Mouse (Mus musculus): ENCODE results near the gene Tprgl. TPM values are rescaled to one million over a fixed set of nuclear protein-coding genes. Genes with fewer than 3 reads are reported as not detected.

Tprgl gene
- 100 to 1,000 TPM; 156 to 182 TPM for total RNA-seq (2021)

DNA sequence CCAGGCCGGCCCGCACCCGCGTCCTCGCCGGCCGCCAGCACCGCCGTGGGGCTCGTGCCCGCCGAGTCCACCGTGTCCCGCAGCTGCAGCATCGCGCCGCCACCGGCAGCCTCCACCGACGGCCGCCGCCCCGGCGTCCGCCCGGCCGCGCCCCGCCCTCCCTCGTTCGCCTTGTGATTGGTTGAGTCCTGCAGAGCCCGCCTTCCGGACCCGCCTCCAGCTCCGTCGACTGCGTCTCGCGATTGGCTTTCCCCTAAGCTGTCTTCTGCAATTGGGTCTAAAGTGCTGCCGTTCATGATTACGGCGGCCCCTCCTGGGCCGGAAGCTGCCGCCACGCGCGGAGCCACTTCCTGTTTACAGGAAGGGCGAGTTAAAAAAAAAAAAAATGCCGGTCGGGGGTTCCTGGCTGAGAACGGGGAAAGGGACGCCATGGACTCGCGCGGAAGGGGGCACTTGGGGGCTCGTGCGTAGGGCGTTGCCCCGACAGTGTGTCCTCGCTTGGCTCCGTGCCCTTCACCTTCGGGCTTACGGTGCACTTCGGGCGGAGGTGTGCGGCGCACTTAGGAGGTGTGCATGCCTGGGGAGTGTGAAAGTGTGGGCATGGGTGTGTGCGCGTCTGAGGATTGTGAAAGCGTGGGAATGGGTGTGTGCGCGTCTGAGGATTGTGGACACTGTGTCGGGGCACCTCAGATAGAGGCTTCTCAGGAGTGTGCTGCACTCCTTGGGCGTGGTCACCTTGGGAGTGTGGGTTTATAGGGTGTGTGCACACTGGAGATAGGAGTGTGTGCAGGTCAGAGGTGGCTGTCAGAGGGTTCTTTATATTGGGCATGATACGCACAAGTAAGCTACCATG, at the start of gene Tprgl:
Tprgl (minus strand) TSS at position 129 of the 853 bp plus-strand sequence.
- DNase-seq (ENCODE audit: low spot score in 2 of 2) = peak; percentile 95 to 96
- intact Hi-C loops (cut with DNase I) = loop anchor here (2.0 to 10.0 kb wide), 3 partner anchors 18 to 664 kb away; partner anchors contain the start of gene Wrap73

DNA sequence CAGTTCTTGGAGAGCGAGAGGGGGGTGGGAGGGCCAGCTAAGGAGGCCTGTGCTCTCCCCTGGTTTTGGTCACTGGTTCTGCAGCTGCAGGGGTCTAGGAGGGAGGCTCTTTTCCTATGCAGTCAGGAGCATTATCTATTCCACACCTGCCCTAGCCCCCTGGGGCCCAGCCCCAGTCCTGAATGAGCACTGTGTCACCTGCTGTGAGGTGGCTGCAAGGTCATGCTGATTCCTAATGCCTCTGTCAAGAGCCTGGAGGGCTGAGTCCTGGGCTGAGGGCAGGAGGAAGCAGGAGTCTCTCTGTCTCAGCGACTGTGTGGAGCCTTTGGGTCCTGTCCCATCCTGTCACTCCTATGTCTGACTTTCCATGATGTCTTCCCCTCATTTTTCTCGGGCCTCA, 49.4 kb upstream of the Tprgl start:
- no peak for DNase-seq (ENCODE audit: low spot score in 2 of 2)

DNA sequence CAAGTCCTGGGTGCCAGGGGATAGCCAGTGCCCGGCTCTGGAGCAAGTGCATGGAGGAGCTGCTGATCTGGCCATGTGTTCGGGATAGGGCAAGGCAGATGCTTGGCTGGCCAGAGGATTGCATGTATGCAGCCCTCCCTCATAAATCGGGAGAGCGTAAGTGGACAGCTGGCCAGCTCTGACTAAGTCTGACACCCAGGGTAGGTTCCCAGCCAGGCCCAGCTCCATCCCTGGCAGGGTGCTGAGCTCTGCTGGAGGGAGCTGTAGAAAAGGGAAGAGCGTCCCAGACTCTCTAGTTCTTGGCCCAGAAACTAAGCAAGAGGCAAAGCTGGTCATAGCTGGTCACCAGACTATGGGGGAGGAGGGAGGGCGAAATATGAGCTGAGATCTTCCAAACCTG, 48.6 kb upstream of the Tprgl start:
- intact Hi-C loops (cut with DNase I) = loop anchor here (5.0 kb wide), 1 partner anchor 142 kb away; no protein-coding TSS in a partner anchor

More for the DNA sequence above, 49.4 kb upstream of the Tprgl start:
- intact Hi-C loops (cut with DNase I) = loop anchor here (5.0 kb wide), 1 partner anchor 143 kb away; no protein-coding TSS in a partner anchor

DNA sequence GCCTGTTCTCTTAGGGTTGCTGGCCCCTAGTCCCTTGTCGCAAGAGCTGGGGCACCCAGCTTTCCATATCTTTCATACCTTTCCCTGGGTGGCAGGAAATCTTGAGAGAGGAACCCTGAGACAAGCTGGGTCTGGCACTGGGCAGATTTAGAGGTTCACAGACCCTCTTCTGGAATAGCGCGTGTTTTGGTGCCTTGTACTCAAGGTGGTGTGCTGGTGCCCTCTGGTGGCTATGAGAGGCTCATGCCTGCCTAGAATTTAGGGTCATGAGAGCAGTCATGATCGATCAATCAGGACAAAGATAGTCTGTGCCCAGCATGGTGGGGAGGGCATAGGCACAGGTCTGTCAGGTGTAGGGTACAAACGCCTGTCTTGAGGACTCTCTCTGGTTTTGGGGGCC, 46.8 kb upstream of the Tprgl start:
- peak; percentile 19 to 43 for DNase-seq (ENCODE audit: low spot score in 2 of 2)
- intact Hi-C loops (cut with DNase I) = loop anchor here (1.0 to 5.0 kb wide), 2 partner anchors 44 to 140 kb away; no protein-coding TSS in a partner anchor

More for the DNA sequence above, 48.6 kb upstream of the Tprgl start:
- DNase-seq (ENCODE audit: low spot score in 2 of 2) = no peak

DNA sequence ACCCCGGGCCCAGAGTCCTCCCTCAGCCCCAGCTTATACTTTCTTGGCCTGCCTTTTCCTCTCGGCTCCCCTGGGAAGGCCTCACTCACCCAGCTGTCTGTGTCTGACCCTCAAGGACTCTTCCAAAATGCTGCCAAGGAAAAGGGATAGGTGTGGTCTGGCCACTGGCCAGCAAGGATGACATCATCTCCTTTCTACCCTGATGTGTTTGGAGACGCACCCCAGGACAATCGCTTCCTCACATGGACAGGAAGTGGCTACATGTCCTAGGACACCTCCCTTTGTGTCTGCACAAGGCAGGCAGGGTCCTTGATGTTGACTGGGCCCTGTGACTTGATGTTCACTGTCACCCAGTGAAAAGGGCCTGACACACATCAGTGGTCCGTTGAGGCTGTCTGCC, 44.9 kb upstream of the Tprgl start:
- intact Hi-C loops (cut with DNase I) = loop anchor here (5.0 kb wide), 1 partner anchor 138 kb away; no protein-coding TSS in a partner anchor
- DNase-seq (ENCODE audit: low spot score in 2 of 2) = no peak

DNA sequence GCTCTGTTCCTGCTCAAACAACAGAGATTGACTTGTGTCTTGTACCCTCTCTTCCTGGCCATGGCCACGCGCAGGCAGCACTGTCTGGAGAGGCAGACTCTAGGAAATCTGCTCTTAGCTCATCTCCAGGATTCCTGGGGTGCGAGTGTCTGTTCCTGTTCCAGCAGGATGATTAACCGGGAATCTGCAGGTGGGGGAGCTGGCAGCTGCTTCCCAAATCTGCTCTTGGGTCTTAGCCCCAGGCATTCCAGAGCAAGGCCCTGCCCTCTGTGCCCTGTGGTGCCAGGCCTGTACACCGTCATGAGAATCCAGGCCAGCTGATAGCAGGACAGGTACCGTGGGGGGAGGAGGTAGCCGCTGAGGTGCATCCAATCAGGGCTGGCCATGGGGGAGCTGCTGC, 44.1 kb upstream of the Tprgl start:
- intact Hi-C loops (cut with DNase I) = no loop called here
- DNase-seq (ENCODE audit: low spot score in 2 of 2) = no peak

DNA sequence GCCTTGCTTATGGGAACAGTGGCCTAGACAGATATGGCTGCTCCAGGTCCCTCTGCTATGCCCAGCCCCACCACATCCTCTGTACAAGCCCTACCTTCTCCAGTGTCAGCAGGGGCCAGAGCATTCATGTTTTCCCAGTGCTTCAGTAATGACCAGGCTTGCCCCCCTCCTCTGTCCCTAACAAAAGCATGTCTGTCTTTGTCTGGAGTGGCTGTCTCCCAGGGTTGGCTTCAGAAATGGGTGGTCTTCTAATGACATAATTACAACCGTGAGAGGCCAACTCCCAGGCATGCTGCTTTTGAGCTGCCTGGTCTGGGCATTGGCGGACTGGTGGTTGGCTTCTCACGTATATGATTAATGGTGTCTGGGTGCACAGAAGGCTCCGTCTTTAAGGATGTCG, 41.0 kb upstream of the Tprgl start:
- no peak for DNase-seq (ENCODE audit: low spot score in 2 of 2)
- intact Hi-C loops (cut with DNase I) = no loop called here

DNA sequence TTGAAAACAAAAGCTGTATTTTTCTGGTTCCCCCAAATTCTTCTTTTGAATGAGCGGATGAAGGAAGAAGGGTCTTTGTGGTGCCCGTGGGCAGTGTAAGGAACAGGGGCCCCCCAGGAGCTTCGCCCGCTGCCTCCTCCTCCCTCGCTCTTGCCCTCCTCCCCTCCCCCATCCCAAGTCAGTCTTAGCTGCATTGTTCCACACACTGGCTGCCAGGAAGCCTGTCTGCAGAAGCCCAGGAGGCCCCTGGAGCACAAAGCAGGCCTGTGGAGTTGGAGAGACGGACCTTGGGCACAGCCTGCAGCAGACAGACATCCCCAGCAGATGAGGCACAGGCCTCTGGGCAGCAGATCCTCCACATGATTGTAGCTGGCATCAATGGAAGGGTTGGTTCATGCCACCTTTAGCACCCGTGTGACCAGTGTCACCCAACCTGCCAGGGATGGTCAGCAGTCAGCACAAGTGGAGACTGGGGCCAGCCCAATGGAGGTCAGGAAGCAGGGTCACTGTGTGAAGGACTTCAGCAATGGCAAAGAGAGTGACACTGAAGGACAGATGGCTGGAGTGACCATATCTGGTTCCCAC, 38.0 kb upstream of the Tprgl start:
- no peak for DNase-seq (ENCODE audit: low spot score in 2 of 2)
- intact Hi-C loops (cut with DNase I) = no loop called here

DNA sequence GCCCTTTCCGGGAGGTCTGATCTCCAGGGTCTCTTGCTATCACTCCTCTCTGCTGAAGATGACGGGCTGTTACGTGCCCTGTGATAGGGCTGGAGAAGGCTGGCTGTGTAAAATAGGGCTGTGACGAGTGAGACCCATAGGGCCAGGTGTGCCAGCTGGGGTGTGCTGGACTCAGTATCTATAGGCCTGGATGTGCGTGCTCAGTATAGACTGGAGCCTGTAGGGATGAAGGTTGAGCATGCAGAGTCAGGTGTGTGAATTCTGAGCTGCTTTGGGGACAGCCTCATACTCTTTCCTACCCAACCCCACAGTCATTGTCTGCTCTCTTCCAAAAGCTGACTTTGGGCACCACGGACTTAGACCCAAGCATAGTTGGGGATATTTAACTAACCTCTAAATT, 37.5 kb upstream of the Tprgl start:
- intact Hi-C loops (cut with DNase I) = no loop called here
- no peak for DNase-seq (ENCODE audit: low spot score in 2 of 2)

DNA sequence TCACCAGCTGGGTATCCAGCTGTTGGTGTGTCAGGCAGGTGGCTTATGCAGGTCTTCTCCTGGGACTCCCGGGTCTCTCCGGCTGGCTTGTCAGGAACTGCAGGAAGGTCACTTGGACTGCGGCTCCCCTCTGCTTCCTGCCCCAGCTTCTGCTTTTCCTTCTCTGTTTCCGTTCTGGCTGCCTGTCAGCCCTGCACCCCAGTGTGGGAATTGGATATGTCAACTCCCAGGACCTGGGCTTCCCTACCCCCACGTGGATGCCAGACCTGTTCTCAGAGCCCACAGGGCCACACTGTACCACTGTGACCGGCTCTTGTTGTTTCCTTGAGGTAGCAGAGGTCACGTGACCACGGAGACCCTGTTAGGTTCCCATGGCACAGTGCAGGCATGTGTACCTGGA, 28.5 kb upstream of the Tprgl start:
- intact Hi-C loops (cut with DNase I) = no loop called here
- DNase-seq (ENCODE audit: low spot score in 2 of 2) = no peak

DNA sequence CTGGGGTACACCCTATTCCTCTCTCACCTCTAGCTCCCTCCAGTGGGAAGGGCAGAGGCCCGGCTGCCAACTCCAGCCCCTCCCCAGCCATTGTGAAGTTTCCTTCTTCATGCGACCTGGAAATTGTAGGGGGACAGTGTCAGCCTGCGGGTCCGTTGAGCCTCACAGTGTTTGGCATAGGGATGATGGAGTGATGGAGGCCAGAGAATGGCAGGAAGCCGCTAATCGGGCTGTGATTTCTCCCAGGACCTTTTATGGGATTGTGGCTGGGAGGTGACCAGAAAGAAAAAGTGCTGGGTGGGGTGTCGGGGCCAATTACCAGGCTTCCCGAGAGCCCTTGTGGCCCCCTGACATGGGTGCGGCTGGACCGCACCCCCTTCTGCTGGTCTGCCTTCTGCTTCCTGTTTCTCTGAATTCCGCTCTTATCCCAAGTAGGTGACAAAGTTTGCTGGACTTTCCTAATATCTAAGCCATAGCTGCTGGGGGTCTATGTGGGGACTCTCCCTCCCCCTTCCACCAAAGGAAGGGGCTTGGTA, 25.6 kb upstream of the Tprgl start:
- DNase-seq (ENCODE audit: low spot score in 2 of 2) = no peak
- intact Hi-C loops (cut with DNase I) = no loop called here

DNA sequence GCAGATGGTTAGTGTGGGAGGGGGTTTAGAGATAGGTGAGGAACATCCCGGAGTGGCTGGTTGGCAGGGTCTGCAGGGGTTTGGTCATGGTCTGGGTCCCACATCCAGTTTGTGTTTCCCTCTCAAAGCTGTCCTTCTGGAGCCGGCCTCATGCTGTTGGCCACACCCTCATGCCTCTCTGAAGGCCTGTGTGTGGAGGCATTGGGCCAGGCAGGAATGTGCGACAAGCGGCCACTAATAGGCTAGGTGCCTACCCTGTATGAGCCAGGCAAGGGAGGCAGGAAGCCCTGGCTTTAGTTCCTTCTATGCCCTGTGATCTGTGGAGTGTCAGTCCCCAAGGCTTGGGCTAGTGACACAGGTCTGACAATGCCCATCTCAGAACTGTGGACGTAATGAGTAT, 24.5 kb upstream of the Tprgl start:
- intact Hi-C loops (cut with DNase I) = no loop called here

DNA sequence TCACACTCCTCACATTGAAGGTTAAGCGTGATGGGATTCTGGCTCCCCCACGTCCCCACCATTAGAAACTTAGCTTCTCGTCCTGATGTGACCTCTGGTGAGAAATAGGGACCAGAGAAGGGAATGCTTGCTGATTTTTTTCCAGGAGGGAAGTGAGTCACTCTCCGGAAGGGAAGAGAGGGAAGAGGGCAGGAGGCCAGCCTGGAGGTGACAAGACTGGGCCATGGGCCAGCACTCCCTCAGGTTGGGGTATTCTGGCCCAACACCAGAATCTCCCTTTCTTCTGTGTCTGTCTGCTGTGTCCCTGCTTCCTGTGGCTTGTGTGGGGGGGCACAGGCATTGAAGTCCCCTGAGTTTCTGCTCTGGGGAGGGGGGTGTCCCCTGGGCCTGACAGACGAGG, 23.1 kb upstream of the Tprgl start:
- DNase-seq (ENCODE audit: low spot score in 2 of 2) = no peak
- intact Hi-C loops (cut with DNase I) = no loop called here

More for the DNA sequence above, 24.5 kb upstream of the Tprgl start:
- no peak for DNase-seq (ENCODE audit: low spot score in 2 of 2)

DNA sequence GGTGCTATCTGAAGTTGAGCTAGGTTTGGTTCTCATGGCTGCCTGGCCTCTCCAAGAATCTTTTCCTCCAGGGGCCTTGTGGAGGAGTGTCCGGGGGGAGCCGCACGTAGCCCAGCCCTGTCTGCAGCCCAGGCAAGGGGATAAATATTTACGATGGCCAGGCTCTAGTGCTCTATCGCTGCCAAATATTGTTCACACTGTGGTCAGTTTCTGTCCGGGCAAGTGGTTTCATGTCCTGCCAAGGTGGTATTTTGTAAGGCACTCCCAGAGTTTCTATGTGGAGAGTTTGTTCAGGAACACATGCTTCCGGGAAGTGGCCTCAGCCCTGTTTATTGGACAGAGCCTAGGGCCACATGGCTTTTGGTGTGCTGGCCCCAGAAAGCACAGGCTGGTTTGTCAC, 20.5 kb upstream of the Tprgl start:
- no peak for DNase-seq (ENCODE audit: low spot score in 2 of 2)
- intact Hi-C loops (cut with DNase I) = no loop called here

DNA sequence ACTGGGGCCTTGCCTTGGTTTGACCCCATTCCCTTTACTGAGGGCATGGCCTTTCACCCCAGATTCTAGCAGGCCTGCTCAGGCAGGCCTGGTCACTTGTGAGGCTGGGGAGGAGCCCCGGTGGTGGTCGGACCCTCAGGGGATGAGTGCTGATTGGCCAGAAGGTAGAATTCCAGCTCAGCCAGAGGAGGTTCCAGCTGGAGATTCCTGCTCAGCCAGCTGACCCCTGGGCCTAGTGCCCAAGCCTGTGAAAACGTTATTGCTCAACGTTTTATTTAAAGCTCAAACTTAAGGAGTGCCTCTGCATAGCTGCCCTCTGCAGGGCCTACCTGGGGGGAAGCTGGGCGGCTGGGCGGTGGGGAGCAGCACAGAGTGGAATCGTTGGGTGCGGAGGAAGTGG, 16.8 kb upstream of the Tprgl start:
- no peak for DNase-seq (ENCODE audit: low spot score in 2 of 2)
- intact Hi-C loops (cut with DNase I) = no loop called here

DNA sequence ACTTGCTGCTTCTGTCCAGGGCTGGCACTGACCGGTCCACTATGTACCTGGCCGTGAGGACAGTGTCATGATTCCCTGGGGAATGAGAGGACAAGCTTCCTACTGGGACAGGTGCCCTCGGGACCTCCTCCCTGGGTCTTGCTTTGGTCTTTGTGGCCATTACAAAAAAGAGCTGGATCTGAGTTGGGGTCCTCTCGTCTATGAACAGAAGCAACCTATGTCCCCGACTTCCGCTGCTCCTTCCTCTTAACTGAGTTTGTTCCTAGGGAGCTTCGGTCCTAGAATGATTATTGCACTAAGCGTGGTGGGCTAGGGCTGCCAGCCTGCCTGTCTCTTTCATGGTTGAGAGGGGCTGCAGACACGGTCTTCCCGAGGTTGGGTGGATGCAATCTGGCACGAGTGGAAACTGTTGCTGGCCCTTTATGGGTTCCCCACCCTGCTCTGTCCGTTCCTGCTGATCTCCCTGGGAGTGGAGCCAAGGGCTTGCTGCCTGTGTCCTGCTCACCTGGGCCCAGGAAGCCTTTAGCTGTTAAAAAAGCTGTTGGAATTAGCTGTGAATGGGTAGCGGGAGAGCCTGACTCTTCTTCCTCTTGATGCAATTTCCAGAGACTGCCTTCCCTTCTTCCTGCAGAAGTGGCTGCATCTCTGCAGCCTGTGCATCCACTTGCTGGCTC, 11.6 kb upstream of the Tprgl start:
- DNase-seq (ENCODE audit: low spot score in 2 of 2) = no peak
- intact Hi-C loops (cut with DNase I) = no loop called here

DNA sequence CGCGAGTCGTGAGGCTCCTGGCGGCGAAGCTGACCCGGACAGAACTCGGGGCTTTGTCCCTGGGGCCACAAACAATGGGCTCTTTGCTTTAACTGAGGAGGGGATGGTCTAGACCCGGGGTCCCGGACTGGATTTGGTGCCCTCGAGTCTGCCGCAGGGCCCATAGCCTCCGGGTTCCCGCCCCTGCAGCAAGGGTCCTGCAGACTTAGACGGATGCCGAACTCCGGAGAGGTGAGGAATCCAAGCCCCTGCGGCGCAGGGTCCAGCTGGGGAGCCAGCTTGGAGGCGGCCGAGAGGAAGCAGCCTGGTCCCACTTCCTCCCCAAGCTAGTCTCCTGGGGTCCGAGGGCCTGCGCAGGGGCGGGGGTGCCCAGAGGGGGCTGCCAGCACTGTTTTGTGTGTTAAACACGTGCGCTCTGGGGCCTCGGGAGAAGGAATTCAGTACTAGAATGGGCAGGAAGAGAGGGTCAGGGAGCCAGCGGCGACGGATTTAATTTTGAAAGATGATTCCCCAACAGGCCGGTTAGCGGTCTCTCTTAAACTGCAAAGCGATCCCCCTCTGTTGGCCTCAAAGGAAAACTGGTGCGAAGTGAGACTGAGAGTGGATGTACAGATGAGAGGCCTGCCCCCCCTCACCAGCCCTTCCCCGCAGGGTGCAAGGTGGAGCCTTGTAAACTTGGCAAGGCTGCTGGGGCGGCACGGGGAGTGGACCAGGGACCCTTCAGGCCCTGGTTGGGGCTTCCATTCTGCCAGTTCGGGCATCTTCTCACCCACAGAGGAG, 10.9 kb upstream of the Tprgl start:
- intact Hi-C loops (cut with DNase I) = no loop called here
- DNase-seq (ENCODE audit: low spot score in 2 of 2) = no peak

DNA sequence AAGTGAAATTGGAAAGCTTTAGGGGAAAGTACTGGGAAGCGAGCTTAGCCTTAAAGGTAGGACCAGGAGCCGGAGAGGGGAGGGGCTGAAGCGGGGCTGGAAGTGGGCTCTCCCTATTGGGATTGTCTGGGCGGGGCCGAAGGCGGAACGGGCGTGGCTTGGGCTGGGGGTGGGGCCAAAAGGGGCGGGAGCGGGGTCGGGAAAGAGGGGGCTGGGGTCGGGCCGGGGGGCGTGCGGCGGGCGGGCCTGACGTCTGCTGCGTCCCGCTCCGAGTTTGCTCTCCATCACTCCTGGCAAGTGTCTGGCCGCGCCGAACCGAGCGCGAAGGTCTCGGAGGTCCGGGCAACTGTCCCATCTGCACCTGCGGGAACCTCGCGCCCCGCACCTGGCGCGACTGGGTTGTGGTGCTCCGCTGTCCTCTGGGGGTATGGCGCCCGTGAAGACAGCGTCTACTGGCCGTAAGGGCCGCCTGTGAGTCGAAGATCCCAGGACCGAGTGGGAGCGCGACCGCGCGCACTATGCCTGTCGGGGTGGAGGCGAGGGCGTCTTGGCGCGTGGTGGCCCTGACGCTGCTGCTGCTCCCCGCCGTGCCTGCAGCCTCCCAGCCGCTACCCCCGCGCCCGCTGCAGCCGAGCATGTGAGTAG, 10.2 kb upstream of the Tprgl start, which contains the start of gene Megf6:
Megf6 (plus strand) TSS at position 225 of the 645 bp plus-strand sequence.
- intact Hi-C loops (cut with DNase I) = no loop called here
- DNase-seq (ENCODE audit: low spot score in 2 of 2) = peak in 1 of 2 experiments; percentile 29

DNA sequence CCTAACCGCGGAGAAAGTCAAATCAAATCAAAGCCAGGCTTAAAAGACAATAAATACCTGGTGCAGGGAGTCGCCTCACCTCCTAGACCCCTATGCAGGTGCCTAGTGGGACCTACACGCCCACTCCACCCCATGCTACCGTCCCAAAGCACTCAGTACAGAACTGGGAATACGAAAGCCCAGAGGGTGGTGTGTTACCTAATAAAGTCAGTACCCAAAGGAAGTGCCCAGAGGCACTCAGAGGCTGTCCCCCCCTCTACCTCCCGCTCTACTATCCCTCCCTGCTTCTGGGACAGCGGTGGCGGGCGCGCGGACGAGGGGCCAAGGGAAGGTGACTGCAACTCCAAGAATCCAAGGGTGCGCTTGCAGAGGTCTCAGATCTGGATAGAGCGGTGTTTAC, 9.6 kb upstream of the Tprgl start:
- intact Hi-C loops (cut with DNase I) = no loop called here

More for the DNA sequence above, 9.6 kb upstream of the Tprgl start:
- no peak for DNase-seq (ENCODE audit: low spot score in 2 of 2)
